Mouse (Mus musculus) stomach, postnatal 0 days (tissue): ENCODE measurements around the gene Nr1h3. TPM values are rescaled to one million over a fixed set of nuclear protein-coding genes. Genes with fewer than 3 reads are reported as not detected.

Source experiments
- ATAC-seq: fragments of 200-750 bp; cut with Nextera tagmentation; 2 replicates; pipeline ENCODE4 v1.8.0; 2017; ENCODE audit not compliant: low FRiP score, low TSS enrichment
- DNase-seq: peaks from one replicate; pipeline ENCODE4 v3.0.0-alpha.2; 2016; ENCODE audit warnings: low spot score
- H3K27ac ChIP-seq: fragments of 300-500 bp; sonication (generic); replicated peaks from 2 replicates; pipeline ENCODE4 v1.5.1; 2014; ENCODE audit warnings: mild to moderate bottlenecking, control low read depth
- H3K27me3 ChIP-seq: fragments of 300-500 bp; sonication (generic); 2 replicates; pipeline ENCODE4 v1.6.1; 2014; ENCODE audit warnings: low read length; ENCODE audit not compliant: control insufficient read depth, insufficient read depth
- H3K36me3 ChIP-seq: fragments of 300-500 bp; sonication (generic); 2 replicates; pipeline ENCODE4 v1.6.1; 2014; ENCODE audit warnings: low read length, mixed read lengths; ENCODE audit not compliant: control insufficient read depth, insufficient read depth
- H3K4me1 ChIP-seq: fragments of 300-500 bp; sonication (generic); replicated peaks from 2 replicates; pipeline ENCODE4 v1.6.1; 2014; ENCODE audit warnings: antibody characterized with exemption; ENCODE audit not compliant: control insufficient read depth, insufficient read depth
- H3K4me2 ChIP-seq: fragments of 300-500 bp; sonication (generic); replicated peaks from 2 replicates; pipeline ENCODE4 v1.6.1; 2014; ENCODE audit warnings: low read depth, mild to moderate bottlenecking, control low read depth, moderate library complexity
- H3K4me3 ChIP-seq: fragments of 300-500 bp; sonication (generic); 2 replicates; pipeline ENCODE4 v1.5.1; 2014; ENCODE audit warnings: low read depth, low read length, control low read depth
- H3K9ac ChIP-seq: fragments of 300-500 bp; sonication (generic); 2 replicates; pipeline ENCODE4 v1.6.1; 2014; ENCODE audit warnings: mild to moderate bottlenecking, low read length, control low read depth, mixed read lengths
- H3K9me3 ChIP-seq: fragments of 300-500 bp; sonication (generic); 2 replicates; pipeline ENCODE4 v1.6.1; 2016; ENCODE audit warnings: low read length; ENCODE audit not compliant: control insufficient read depth
- CTCF ChIP-seq: IDR thresholded peaks from 2 replicates; pipeline ENCODE4 v1.5.1; 2016; ENCODE audit warnings: antibody characterized with exemption, low read depth, mild to moderate bottlenecking, moderate library complexity
- EP300 ChIP-seq: optimal IDR thresholded peaks from 2 replicates; pipeline ENCODE3; 2016; ENCODE audit warnings: antibody characterized with exemption
- WGBS: fragments of 180-500 bp; shearing (Covaris S2); extraction: QIAGEN DNeasy Blood & Tissue Kit; methylation state at CpG from one replicate; pipeline ENCODE4 v1.1.7; 2014; 5-methylcytosine and 5-hydroxymethylcytosine counted together
- polyA plus RNA-seq: library from polyadenylated mRNA; unstranded; fragments of >200 nt; fragmentation: Nextera tagmentation; extraction: Ambion mirVana; gene quantifications from 2 replicates; pipeline ENCODE4 v1.2.1, GENCODE M21; 2015

Nr1h3 gene
- polyA plus RNA-seq, 1 experiment from 2014 or later: 2.2 TPM

DNA sequence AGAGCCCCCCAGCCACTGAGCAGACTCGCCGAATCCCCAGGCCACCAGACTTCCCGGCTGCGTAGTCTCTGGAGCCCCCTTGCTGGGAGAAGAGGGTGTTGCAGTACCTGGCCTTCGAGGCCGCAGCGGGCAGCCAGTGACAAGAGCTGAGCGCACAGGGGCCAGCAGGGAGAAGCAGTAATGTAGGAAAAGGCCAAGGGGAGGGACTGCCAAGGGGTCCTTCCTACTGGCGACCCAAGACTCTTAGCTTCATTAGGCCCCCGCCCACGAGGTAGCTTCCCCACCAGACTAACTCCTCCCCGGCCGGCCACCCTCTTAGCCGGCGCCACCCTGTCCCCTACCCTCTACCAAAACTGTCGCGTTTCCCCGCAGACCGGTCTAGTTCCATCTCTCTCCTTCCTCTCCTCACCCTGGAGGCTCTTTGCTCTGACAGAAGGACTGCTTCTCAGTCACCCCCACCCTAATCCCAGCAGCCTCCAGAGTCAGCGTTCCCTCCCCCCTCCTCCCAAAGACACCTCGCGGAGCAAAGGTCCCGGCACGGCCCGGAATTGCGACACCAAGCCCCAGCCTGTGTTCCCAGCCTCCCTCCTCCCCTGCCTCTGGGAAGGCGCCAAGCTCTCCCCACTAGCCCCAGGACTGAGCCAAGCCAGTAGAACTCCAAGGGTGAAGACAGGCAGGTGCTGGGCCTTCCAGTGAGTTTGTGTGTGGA lies 7.9 kb downstream of the Nr1h3 start:
- Histone ChIP-seq H3K27me3 (no peaks in the 10 kb centered on the region), H3K36me3 (no peaks in the 10 kb centered on the region), H3K27ac (peak overlapping the region; percentile 61; the same call in 1 of the 2 replicates), H3K9me3 (no peaks in the 10 kb centered on the region), H3K4me1 (no peaks in the 10 kb centered on the region), H3K9ac (peak overlapping the region; percentile 59), H3K4me3 (peak overlapping the region; percentile 37), H3K4me2 (peak overlapping the region; percentile 62)
- 2% methylated on average over 27 of the region's 27 CpGs for WGBS
- TF ChIP-seq CTCF: peak; percentile 95
- TF ChIP-seq EP300: no peak
- DNase-seq (peak; percentile 78), ATAC-seq (peak; percentile 87)

DNA sequence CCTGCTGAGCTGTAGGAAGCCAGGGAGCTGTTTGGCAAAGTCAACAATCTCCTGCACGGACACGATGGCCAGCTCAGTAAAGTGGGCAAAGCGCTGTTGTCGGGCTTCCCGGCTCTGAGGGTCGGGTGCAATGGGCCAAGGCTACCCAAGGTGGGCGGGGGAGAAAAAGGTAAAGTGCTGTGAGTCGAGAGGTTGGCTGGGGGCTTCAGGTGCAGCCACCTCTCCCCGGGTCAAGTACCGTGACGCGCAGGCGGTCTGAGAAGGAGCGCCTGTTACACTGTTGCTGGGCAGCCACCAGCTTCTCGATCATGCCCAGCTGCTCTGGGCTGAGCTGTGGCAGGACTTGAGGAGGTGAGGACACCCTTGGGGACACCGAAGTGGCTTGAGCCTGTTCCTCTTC lies 12.1 kb downstream of the Nr1h3 start:
- 79% methylated on average over 16 of the region's 16 CpGs for WGBS
- Histone ChIP-seq H3K27me3 (no peaks in the 10 kb centered on the region), H3K9me3 (no peaks in the 10 kb centered on the region), H3K27ac (no peak overlapping the region), H3K9ac (no peak overlapping the region), H3K4me1 (no peaks in the 10 kb centered on the region), H3K36me3 (no peaks in the 10 kb centered on the region), H3K4me2 (no peak overlapping the region), H3K4me3 (no peak overlapping the region)
- DNase-seq: no peak
- TF ChIP-seq CTCF (no peak), EP300 (no peak)
- no peak for ATAC-seq

DNA sequence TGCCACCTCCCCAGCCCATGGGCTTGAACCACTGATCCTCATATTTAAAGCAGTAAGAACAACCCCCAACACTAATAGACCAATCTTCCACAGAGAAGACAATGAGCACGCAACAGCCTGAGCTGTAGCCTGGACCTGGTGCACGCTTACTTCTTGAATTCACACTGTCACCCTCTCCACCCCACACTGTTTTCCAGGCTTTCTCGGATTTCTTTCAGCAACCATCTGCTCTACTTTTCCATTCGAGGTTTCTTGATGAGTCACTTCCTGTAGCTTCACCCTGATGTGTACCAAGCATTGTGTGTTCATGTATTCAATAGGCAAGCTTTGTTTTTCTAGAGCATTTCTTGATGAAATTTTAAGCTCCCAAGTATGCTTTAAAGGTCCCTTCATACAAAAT lies 15.2 kb downstream of the Nr1h3 start:
- Histone ChIP-seq H3K9ac (no peak overlapping the region), H3K4me3 (no peak overlapping the region), H3K4me1 (no peaks in the 10 kb centered on the region), H3K27ac (no peak overlapping the region), H3K9me3 (no peaks in the 10 kb centered on the region), H3K36me3 (no peaks in the 10 kb centered on the region), H3K27me3 (no peaks in the 10 kb centered on the region), H3K4me2 (no peak overlapping the region)
- DNase-seq: no peak
- 54% methylated on average over 4 of the region's 4 CpGs for WGBS
- TF ChIP-seq CTCF (no peak), EP300 (no peak)
- no peak for ATAC-seq

DNA sequence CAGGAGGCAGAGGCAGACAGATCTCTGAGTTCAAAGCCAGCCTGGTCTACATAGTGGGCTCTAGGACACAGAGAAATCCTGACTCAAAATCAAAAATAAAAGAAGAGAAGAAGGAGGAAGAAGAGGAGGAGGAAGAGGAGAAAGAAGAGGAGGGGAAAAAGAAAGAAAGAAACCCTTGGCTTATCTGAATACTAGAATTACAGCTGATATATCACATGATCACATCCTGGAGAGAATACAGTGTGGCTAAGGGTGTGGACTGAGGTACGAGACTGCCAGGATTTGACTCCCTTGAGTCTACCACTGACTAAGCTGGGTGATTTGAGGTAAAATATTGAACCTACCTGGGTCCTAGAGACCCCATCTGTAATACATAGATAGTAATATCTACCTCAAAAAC lies 16.4 kb downstream of the Nr1h3 start:
- H3K27ac ChIP-seq: no peak overlapping the region
- TF ChIP-seq CTCF: no peak
- TF ChIP-seq EP300: no peak
- no peak overlapping the region for H3K4me2 ChIP-seq
- H3K36me3 ChIP-seq: no peaks in the 10 kb centered on the region
- WGBS: 64% methylated on average over 1 of the region's 1 CpGs
- no peaks in the 10 kb centered on the region for H3K27me3 ChIP-seq
- H3K4me3 ChIP-seq: no peak overlapping the region
- 0 out of 2 replicates have a peak, but pooled peaks cover 3% of the 10 kb centered on the region for H3K4me1 ChIP-seq
- H3K9me3 ChIP-seq: no peaks in the 10 kb centered on the region
- H3K9ac ChIP-seq: no peak overlapping the region
- ATAC-seq: no peak
- DNase-seq: no peak

DNA sequence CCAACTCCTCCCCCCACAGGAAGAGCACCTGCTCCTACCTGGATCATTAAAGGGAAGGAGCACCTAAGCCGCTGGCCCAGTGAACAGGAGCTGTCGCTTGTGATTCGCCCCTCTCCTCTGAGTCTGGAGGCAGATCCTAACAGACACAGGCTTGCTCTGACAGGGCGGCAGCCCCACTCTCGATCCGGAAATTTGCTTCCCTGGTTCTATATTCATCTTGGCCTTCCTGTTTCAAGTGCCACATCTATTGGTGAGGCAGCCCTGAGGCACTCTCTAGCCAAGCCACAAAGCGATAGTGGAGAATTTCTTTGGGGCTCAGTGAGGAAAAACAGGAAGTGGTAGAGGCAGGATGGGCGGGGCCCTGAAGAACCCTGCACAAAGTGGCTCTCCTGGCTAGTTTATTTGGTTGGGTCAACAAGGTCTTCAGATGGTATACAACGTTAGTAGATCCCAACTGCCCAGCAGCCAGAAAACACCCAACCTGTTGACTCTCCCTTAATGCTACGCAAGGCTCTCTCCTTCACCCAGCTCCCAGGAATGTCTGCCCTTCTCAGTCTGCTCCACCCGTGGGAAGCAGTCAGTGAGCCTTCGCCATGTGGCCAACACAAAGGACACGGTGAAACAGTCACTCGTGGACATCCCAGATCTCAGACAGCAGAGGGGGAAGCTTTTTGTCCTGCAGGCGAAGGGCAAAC lies 18.8 kb downstream of the Nr1h3 start, which contains the start of gene Madd:
Gene Madd, minus strand, starts transcription at position 127 of the 695 bp plus-strand sequence.
- H3K9ac ChIP-seq: peak within 1 kb of the TSS; percentile 79
- H3K27me3 ChIP-seq: no peaks in the 10 kb centered on the region
- peak within 1 kb of the TSS; percentile 83 for H3K4me2 ChIP-seq
- H3K9me3 ChIP-seq: no peaks in the 10 kb centered on the region
- peak within 1 kb of the TSS; percentile 92 for H3K4me3 ChIP-seq
- peak; percentile 38 for ATAC-seq
- 0 out of 2 replicates have a peak, but pooled peaks cover 3% of the 10 kb centered on the region for H3K4me1 ChIP-seq
- DNase-seq: peak; percentile 45
- WGBS: 54% methylated on average over 15 of the region's 15 CpGs
- no peaks in the 10 kb centered on the region for H3K36me3 ChIP-seq
- TF ChIP-seq EP300: no peak
- TF ChIP-seq CTCF: no peak
- H3K27ac ChIP-seq: peak within 1 kb of the TSS; percentile 86

DNA sequence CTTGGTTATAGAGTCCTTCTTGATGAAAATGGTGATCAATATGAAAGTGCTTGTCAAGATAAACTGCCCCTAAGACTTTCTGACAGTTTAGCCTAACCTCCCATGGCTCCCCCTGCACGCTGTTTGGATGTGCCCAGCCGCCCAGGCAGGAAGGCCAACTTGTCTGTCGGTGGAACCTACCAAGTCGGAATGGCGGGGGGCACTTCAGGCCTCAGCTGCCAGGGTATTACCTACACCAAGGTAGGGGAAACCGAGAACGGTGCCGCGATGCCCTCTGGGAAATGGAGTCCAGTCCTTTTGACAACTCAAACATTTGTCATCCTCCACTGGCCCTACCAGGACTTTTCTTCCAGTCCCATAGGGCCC lies 19.5 kb downstream of the Nr1h3 start:
- Histone ChIP-seq H3K4me3 (peak overlapping the region; percentile 92), H3K27ac (peak overlapping the region; percentile 86), H3K9ac (peak overlapping the region; percentile 79), H3K4me2 (peak overlapping the region; percentile 83), H3K9me3 (no peaks in the 10 kb centered on the region), H3K27me3 (no peaks in the 10 kb centered on the region), H3K36me3 (no peaks in the 10 kb centered on the region), H3K4me1 (0 out of 2 replicates have a peak, but pooled peaks cover 3% of the 10 kb centered on the region)
- DNase-seq: peak; percentile 98
- TF ChIP-seq CTCF (no peak), EP300 (peak; percentile 54)
- 0% methylated on average over 9 of the region's 9 CpGs for WGBS
- peak; percentile 97 for ATAC-seq
